Mouse (Mus musculus) heart, embryonic 12.5 days (tissue): ENCODE measurements around the gene Jade1. TPM values are rescaled to one million over a fixed set of nuclear protein-coding genes. Genes with fewer than 3 reads are reported as not detected.

Source experiments
- ATAC-seq: fragments of 200-750 bp; cut with Nextera tagmentation; 2 replicates; pipeline ENCODE4 v1.8.0; 2017; ENCODE audit warnings: moderate TSS enrichment, moderate library complexity; ENCODE audit not compliant: insufficient number of reproducible peaks, low FRiP score
- H3K27ac ChIP-seq: fragments of 300-500 bp; sonication (generic); 2 replicates; pipeline ENCODE4 v1.5.1; 2016; ENCODE audit warnings: mild to moderate bottlenecking, moderate library complexity; ENCODE audit not compliant: poor library complexity, severe bottlenecking
- H3K27me3 ChIP-seq: fragments of 300-500 bp; sonication (generic); replicated peaks from 2 replicates; pipeline ENCODE4 v1.6.1; 2016; ENCODE audit warnings: mild to moderate bottlenecking, moderate library complexity
- H3K36me3 ChIP-seq: fragments of 300-500 bp; sonication (generic); 2 replicates; pipeline ENCODE4 v1.6.1; 2016; ENCODE audit warnings: mild to moderate bottlenecking, moderate library complexity
- H3K4me1 ChIP-seq: fragments of 300-500 bp; sonication (generic); replicated peaks from 2 replicates; pipeline ENCODE4 v1.6.1; 2016; ENCODE audit warnings: mild to moderate bottlenecking
- H3K4me2 ChIP-seq: fragments of 300-500 bp; sonication (generic); 2 replicates; pipeline ENCODE4 v1.6.1; 2016; ENCODE audit warnings: mild to moderate bottlenecking, moderate library complexity
- H3K4me3 ChIP-seq: fragments of 300-500 bp; sonication (generic); 2 replicates; pipeline ENCODE4 v1.5.1; 2016; ENCODE audit warnings: mild to moderate bottlenecking
- H3K9ac ChIP-seq: fragments of 300-500 bp; sonication (generic); 2 replicates; pipeline ENCODE4 v1.6.1; 2016; ENCODE audit warnings: mild to moderate bottlenecking, moderate library complexity
- H3K9me3 ChIP-seq: fragments of 300-500 bp; sonication (generic); replicated peaks from 2 replicates; pipeline ENCODE4 v1.6.1; 2016; ENCODE audit warnings: mild to moderate bottlenecking, moderate library complexity
- WGBS: fragments of 180-500 bp; shearing (Covaris S2); methylation state at CpG from one replicate; pipeline ENCODE4 v1.1.7; 2016; 5-methylcytosine and 5-hydroxymethylcytosine counted together
- polyA plus RNA-seq: library from polyadenylated mRNA; unstranded; fragments of >200 nt; fragmentation: Nextera tagmentation; extraction: Ambion mirVana; gene quantifications from 2 replicates; pipeline ENCODE4 v1.2.1, GENCODE M21; 2016

Gene Jade1
- polyA plus RNA-seq, 1 experiment from 2014 or later = 19.3 TPM

DNA sequence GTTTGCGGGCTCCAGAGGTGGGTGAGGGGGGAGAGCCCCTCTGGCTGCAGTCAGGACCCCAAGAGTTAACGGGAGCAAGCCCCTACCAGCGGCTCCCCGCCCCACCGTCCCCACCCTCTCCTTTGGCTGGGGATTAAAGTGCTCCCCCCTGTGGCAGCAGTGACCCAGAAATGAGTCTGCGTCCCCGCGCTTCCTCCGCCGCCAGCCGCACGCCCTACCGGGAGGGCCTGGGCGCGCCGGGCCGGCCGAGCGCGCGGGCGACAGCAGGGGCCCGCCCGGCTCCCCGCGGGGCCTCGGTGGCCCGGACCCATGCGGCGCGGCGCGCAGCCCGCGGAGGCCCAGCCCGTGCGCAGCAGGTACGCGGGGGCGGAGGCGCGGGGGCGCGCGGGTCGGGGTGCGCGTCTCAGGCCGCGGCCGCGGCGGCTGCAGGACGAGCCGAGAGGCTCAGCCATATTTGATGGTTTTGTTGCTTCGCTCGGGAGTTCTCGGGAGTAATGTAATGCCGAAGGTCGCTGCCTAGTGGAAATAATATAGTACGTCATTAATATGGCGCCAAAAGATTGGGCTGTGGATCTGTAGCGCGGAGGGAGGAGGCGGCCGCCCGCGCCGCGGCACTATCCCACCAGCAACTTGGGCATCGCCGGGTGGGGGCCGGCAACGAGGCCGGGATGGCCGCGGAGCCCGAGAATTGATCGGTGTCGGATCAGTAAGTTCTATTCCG, 7.8 kb downstream of the Jade1 start:
- no peaks in the 10 kb centered on the region for H3K27me3 ChIP-seq
- H3K27ac ChIP-seq = peak overlapping the region; percentile 93
- peak overlapping the region; percentile 94 for H3K9ac ChIP-seq
- WGBS = under 1% methylated on average over 81 of the region's 81 CpGs
- H3K4me1 ChIP-seq = peaks cover 8% of the 10 kb centered on the region; the same call in 1 of the 2 replicates
- no peaks in the 10 kb centered on the region for H3K36me3 ChIP-seq
- H3K4me2 ChIP-seq = peak overlapping the region; percentile 90
- peak overlapping the region; percentile 87 for H3K4me3 ChIP-seq
- H3K9me3 ChIP-seq = no peaks in the 10 kb centered on the region
- peak; percentile 80 for ATAC-seq

DNA sequence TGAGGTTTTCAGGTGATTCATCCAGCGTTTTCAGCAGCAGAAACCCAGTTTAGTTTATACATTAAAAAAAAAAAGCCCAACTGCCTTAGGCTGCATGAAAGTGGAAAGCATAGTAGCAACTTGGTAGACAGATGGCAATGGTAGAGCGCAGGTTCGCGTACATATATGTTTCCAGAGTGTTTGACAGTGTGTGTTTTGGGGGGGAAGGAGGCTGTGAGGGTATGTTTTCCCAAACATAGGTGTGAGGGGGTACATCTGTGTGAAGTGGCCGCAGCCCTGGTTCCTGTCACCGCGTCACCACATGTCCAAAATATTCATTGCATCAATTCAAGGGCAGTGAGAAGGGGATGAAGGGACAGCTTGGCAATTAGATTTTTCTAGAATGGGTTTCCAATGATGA, 8.5 kb downstream of the Jade1 start:
- Histone ChIP-seq H3K4me3 (peak overlapping the region; percentile 87), H3K27me3 (no peaks in the 10 kb centered on the region), H3K9me3 (no peaks in the 10 kb centered on the region), H3K9ac (peak overlapping the region; percentile 94), H3K36me3 (no peaks in the 10 kb centered on the region), H3K4me2 (peak overlapping the region; percentile 90), H3K4me1 (peaks cover 8% of the 10 kb centered on the region; the same call in 1 of the 2 replicates), H3K27ac (peak overlapping the region; percentile 93)
- no peak for ATAC-seq
- under 1% methylated on average over 7 of the region's 7 CpGs for WGBS

DNA sequence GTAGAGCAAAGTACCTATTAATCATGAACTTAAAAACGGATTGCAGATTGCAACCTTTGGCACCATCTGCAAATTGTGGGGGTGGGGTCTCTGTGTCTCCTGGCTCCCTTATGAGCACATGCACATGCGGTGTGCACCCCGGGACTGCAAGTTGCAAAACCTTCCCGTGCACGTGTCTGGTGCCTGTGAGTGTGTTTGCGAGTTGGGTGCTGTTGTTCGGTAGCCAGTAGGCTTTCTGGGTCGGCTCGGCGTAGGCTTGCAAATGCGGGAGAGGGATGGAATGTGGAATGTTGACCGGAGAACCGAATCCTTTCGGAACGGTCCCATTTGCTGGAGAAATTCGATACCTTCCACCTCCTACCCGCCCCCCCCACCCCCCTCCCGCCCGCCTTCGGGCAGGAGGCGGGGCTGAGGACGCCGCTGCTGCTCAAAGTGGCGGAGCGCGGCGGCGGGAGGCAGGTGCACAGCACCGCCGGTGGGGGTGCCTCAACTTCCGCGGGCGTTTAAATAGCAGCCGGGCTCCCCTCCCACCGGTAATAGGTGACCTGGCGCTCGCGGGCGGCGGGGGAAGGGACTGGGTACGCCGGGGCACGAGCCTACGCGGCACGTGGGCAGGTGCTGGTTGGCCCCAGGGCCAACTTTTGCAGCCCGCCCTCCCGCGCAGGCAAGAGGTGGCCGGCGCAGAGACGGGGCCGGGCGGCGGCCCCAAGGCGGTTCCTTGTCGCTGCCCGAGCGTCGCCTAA, 9.1 kb downstream of the Jade1 start:
- under 1% methylated on average over 60 of the region's 60 CpGs for WGBS
- H3K9ac ChIP-seq = peak overlapping the region; percentile 94
- H3K4me2 ChIP-seq = peak overlapping the region; percentile 90
- H3K4me1 ChIP-seq = peaks cover 9% of the 10 kb centered on the region; the same call in 1 of the 2 replicates
- H3K4me3 ChIP-seq = peak overlapping the region; percentile 87
- no peaks in the 10 kb centered on the region for H3K27me3 ChIP-seq
- no peaks in the 10 kb centered on the region for H3K9me3 ChIP-seq
- H3K27ac ChIP-seq = peak overlapping the region; percentile 93
- H3K36me3 ChIP-seq = no peaks in the 10 kb centered on the region
- ATAC-seq = peak; percentile 56

DNA sequence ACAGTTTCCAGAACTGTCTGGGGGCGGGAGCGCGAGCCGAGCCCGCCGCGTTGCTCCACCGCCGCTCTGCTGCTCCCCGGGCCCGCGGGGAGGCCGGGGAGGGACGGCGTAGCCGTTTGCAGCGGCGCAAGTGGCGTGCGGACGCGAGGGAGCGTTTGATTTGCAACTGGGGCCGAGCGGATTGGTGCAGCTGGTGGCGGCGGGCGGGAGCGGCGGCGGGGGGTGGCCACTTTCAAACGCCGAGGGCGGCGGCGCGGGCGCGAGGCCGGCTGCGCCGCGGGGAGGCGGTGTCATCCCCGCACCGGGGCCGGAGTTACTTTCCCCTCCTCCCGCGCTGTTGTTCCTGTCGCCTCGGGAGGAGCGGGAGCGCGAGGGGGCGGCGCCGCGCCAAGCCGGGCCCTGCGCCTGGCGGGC, 9.9 kb downstream of the Jade1 start:
- peak overlapping the region; percentile 87 for H3K4me3 ChIP-seq
- peaks cover 17% of the 10 kb centered on the region for H3K4me1 ChIP-seq
- ATAC-seq = peak; percentile 67
- H3K36me3 ChIP-seq = no peaks in the 10 kb centered on the region
- peak overlapping the region; percentile 94 for H3K9ac ChIP-seq
- H3K4me2 ChIP-seq = peak overlapping the region; percentile 90
- H3K27ac ChIP-seq = peak overlapping the region; percentile 93
- no peaks in the 10 kb centered on the region for H3K9me3 ChIP-seq
- H3K27me3 ChIP-seq = no peaks in the 10 kb centered on the region
- WGBS = under 1% methylated on average over 55 of the region's 61 CpGs

DNA sequence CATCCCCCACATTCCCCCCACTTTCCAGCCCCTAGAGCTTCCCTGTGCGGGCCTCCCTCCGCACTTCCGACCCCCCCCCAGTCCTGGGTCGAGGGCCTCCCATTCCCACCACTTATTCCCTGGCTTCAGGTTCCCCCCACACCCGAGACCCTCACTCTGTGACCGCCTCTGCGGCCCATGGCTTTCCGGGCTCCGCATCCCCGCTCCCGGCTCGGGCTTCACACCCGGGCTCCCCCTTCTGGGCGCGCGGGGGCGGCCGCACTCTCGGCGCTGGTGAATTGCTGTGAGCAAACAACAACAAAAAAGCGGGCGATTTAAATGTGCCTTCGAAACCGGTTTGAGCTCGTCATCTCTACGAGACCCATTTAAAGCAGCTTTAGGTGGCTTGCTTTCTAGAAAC, 10.4 kb downstream of the Jade1 start:
- 1% methylated on average over 26 of the region's 26 CpGs for WGBS
- H3K9ac ChIP-seq = peak overlapping the region; percentile 94
- peaks cover 22% of the 10 kb centered on the region for H3K4me1 ChIP-seq
- no peaks in the 10 kb centered on the region for H3K9me3 ChIP-seq
- H3K4me3 ChIP-seq = peak overlapping the region; percentile 87
- H3K4me2 ChIP-seq = peak overlapping the region; percentile 90
- no peaks in the 10 kb centered on the region for H3K36me3 ChIP-seq
- H3K27ac ChIP-seq = peak overlapping the region; percentile 93
- ATAC-seq = peak; percentile 68
- no peaks in the 10 kb centered on the region for H3K27me3 ChIP-seq

DNA sequence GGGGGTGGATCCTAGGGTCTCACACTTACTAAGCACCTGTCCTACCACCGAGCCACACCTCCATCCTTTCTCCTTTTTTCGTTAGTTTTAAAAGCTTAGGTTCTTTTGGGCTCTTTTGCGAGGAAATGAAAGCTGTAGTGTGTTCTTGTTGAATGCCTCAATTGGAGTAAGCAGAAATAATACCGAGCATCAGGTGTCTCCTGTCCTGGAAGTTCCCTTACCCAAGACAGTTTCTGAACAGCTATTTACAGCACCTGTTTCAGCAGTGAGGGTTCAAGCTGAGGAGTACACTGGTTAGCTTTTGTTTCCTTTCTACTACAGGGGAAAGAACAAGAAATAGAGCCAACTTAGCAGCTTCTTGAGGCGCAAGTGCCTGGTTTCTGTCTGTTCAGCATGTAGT, 14.4 kb downstream of the Jade1 start:
- H3K9ac ChIP-seq = no peak overlapping the region
- H3K36me3 ChIP-seq = no peaks in the 10 kb centered on the region
- H3K4me1 ChIP-seq = peaks cover 47% of the 10 kb centered on the region
- H3K27ac ChIP-seq = no peak overlapping the region
- ATAC-seq = no peak
- H3K4me3 ChIP-seq = no peak overlapping the region
- no peak overlapping the region for H3K4me2 ChIP-seq
- H3K9me3 ChIP-seq = no peaks in the 10 kb centered on the region
- no peaks in the 10 kb centered on the region for H3K27me3 ChIP-seq
- WGBS = 79% methylated on average over 5 of the region's 5 CpGs

DNA sequence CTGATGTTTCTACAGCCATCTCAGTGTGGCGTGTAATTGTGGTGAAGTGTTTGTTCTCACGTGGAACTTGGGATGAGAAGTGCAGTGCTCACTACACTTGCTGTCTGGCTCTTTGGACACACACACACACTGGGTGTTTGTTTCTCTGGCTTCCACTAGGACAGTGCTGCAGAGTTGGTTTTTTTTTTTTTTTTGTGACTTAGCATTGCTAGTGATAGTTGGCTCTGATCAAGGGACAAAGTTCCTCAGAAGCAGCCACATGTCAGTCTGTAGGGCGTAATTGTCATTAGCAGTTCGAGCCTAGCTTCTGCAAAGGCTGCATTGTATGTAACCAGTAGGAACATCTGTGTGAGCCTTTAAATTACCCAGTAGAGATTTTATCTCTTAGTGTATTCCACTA, 16.6 kb downstream of the Jade1 start:
- WGBS = 81% methylated on average over 4 of the region's 4 CpGs
- ATAC-seq = no peak
- H3K9me3 ChIP-seq = no peaks in the 10 kb centered on the region
- H3K27ac ChIP-seq = no peak overlapping the region
- no peak overlapping the region for H3K4me2 ChIP-seq
- no peaks in the 10 kb centered on the region for H3K36me3 ChIP-seq
- H3K9ac ChIP-seq = no peak overlapping the region
- H3K4me3 ChIP-seq = no peak overlapping the region
- H3K27me3 ChIP-seq = no peaks in the 10 kb centered on the region
- peaks cover 58% of the 10 kb centered on the region for H3K4me1 ChIP-seq

DNA sequence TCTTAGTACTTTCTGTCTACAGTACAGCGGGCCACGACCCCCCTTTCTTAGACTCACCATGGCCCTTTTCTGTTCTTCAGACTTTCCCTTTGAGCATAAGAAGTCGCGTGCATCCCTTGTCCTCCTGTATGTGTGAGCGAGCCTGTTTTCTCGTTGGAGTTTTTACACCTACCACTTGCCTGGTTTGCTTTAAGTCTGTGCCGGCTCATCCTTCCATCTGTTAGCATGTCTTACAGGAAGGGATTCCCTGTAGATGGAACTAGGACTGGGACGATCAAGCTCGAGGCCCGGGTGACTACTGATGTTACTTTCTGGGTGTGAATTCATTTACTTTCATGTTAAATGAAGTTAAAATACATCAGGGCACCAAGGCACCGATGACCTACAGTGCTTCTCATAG, 17.4 kb downstream of the Jade1 start:
- Histone ChIP-seq H3K27me3 (no peaks in the 10 kb centered on the region), H3K4me3 (no peak overlapping the region), H3K36me3 (no peaks in the 10 kb centered on the region), H3K4me2 (no peak overlapping the region), H3K9me3 (no peaks in the 10 kb centered on the region), H3K9ac (no peak overlapping the region), H3K4me1 (peaks cover 67% of the 10 kb centered on the region), H3K27ac (no peak overlapping the region)
- WGBS = 88% methylated on average over 11 of the region's 11 CpGs
- ATAC-seq = no peak

DNA sequence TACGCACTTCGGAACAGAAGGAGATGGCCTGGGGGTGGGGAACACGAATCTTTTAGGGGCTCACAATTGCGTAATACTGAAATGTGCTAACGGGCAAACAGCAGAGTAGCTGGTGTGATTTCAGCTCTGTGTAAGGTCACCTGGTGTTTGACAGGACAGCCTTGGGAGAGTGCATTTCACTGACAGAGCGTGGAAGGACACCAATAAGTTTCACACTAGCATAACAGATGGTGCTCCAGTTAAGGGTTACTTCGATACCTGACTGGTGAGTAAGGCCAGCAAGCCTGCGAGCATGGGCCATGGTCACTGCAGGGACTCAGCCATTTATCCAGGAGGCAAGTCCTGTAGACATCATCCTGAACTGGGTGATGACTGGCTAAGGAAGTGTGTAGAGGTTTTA, 18.7 kb downstream of the Jade1 start:
- no peaks in the 10 kb centered on the region for H3K9me3 ChIP-seq
- no peaks in the 10 kb centered on the region for H3K27me3 ChIP-seq
- no peak overlapping the region for H3K9ac ChIP-seq
- no peaks in the 10 kb centered on the region for H3K36me3 ChIP-seq
- H3K27ac ChIP-seq = no peak overlapping the region
- H3K4me3 ChIP-seq = no peak overlapping the region
- no peak overlapping the region for H3K4me2 ChIP-seq
- ATAC-seq = no peak
- WGBS = 64% methylated on average over 8 of the region's 8 CpGs
- peaks cover 75% of the 10 kb centered on the region for H3K4me1 ChIP-seq

DNA sequence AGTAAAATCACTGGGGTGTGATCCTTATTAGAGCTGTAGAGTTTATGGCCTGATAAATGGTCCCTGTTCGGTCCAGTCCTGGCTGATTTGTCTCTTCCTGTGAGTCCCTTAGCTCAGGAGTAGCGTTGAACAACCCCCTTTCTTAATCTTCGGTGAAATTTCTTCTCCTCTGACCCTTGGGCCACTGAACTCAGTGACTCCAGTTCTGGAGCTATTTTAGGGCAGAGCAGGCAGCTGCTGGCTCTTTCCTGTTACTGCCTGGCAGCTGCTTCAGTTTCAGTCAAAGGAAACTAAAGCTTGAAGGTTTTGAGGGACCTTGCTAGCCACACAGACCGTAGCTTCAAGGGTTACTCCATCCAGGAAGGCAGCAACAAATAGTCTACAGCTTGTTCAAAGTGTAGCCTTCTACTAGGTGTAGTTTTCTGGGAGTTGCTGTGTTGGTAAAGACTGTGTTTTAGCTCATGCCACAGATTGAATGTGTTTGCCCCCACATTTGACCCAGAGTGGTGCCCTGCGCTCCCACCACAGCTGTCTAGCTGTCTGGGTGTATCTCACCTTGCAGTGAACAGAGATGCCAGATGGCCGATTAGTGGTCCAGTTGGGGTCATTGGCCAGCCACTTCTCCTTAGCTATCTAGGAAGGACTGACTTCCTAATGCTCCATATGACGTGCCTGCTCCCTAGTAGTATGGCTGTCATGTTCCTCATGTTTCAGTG, 19.3 kb downstream of the Jade1 start:
- Histone ChIP-seq H3K9me3 (no peaks in the 10 kb centered on the region), H3K9ac (no peak overlapping the region; the same call in 1 of the 2 replicates), H3K36me3 (no peaks in the 10 kb centered on the region), H3K27me3 (no peaks in the 10 kb centered on the region), H3K4me3 (no peak overlapping the region), H3K4me2 (peak overlapping the region; percentile 31), H3K4me1 (peaks cover 79% of the 10 kb centered on the region), H3K27ac (peak overlapping the region; percentile 67)
- WGBS = 43% methylated on average over 7 of the region's 7 CpGs
- ATAC-seq = no peak

DNA sequence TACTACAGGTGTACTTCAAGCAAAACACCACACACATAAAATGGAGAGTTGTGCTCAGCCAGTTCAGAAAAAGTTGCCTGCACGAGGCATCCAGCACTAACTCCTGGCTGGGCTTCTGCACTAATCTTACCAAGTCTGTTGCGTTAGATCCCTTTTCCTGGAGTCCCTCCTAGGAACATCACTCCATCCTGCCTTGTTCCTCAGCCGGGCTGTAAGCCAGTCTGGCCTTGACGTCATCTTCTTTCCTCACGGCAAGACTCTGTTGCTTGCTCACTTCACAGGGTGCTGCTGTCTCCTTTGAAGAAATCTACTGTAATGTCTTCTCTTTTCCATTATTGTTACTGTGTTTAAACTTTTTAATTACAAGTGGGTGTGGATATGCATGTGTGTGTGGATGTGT, 20.4 kb downstream of the Jade1 start:
- no peak overlapping the region for H3K4me3 ChIP-seq
- H3K4me2 ChIP-seq = no peak overlapping the region
- no peak for ATAC-seq
- WGBS = 58% methylated on average over 5 of the region's 5 CpGs
- H3K9ac ChIP-seq = no peak overlapping the region
- H3K36me3 ChIP-seq = no peaks in the 10 kb centered on the region
- no peaks in the 10 kb centered on the region for H3K27me3 ChIP-seq
- H3K9me3 ChIP-seq = no peaks in the 10 kb centered on the region
- peaks cover 79% of the 10 kb centered on the region for H3K4me1 ChIP-seq
- H3K27ac ChIP-seq = no peak overlapping the region
